Mouse (Mus musculus) lung, postnatal 4 days (tissue): ENCODE data around the gene Gpn3.

Experiments
- DNase-seq, 2 experiments: peaks; one replicate each; pipeline ENCODE4 v3.0.0; 2021

The Gpn3 gene

GRCm38 (mm10) chr5:122423083-122423482, 51.4 kb downstream of the Gpn3 start:
- no peak for DNase-seq

DNA sequence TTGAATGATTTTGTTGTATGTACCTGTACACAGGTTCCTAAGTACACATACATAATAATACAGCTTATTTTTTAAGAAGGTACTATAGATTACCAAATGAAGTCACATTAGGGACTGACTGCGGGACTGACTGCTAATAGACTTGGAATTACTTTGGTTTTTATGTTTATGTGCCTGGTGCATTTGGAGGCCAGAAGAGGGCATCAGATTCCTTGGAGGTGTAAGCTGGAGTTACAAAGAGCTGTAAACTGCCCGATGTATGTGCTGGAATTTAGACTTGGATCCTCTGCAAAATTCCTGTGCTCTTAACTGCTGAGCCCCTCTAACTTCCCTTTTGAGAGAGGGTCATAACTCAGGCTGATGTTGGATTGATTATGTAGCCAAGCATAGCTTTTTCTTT, 53.9 kb downstream of the Gpn3 start:
- no peak for DNase-seq

- no peak for DNase-seq
Measured at GRCm38 (mm10) chr5:122430036-122430775, 58.5 kb downstream of the Gpn3 start.

GRCm38 (mm10) chr5:122431221-122431620, 59.5 kb downstream of the Gpn3 start:
- DNase-seq = no peak
